Mouse (Mus musculus) heart, adult 18-20 months (tissue): ENCODE data around the gene Hoxb5. TPM values are rescaled to one million over a fixed set of nuclear protein-coding genes. Genes with fewer than 3 reads are reported as not detected.
A peak's percentile ranks its signal among the peaks of the same experiment; 100 is the strongest.

Experiments
- DNase-seq, 2 experiments: peaks; one replicate each; pipeline ENCODE4 v3.0.0; 2021 to 2022; ENCODE audit warnings: mixed read lengths in 1 of 2
- total RNA-seq, 2 experiments: library from RNA; stranded (reverse); gene quantifications; 2 replicates each; pipeline ENCODE4 v1.2.3; 2021

Gene Hoxb5
- total RNA-seq, 2 experiments from 2014 or later, result 0.12 to 0.21 TPM

- DNase-seq, result no peak
Measured at GRCm38 (mm10) chr11:96340698-96341365, 37.7 kb downstream of the Hoxb5 start.

- peak; percentile 53 to 61 for DNase-seq
Measured at GRCm38 (mm10) chr11:96341701-96342575, 38.8 kb downstream of the Hoxb5 start.

DNA sequence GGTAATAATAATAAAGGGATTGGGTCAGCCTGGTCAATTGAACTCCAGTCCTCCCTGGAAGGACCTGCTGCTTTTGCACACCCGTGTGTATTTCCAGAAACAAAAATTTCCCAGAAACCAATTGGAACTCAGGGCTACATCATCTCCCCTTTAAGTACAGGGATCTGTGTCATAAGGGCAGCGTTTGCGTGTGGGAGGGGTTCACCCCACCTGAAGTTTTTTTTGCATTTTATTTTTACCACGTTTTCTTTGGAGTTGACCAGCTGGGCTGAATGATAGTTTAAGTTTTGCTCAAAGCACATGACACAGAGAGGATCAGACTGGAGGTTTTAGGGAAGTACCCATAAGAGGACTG lies 39.4 kb downstream of the Hoxb5 start:
- DNase-seq, result no peak

DNA sequence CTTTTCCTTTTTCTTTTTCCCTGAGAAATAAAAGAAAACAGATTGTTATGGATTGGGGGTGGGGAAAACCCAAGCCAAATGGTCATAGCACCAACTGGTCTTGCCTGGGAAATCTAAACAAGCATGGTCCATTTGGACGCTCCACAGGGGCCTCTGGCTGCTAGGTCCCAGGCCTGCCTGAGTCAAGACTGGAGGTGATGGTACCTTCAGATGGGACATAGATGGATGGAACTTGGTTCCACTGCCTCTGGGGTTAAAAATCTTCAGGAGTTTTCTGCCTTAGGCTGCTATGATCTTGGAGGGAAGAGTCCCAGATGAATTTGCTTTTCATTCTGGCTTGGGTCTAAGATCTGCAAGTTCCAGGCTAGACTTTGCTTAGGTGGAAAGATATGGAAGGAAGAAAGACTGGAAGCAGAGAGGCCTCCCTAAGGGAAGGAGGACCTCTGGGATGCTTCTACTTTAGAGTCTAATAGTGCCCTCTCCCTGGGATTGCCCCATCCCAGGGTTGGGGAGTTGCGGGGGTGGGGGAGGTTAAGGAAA lies 40.1 kb downstream of the Hoxb5 start:
- DNase-seq, result no peak

DNA sequence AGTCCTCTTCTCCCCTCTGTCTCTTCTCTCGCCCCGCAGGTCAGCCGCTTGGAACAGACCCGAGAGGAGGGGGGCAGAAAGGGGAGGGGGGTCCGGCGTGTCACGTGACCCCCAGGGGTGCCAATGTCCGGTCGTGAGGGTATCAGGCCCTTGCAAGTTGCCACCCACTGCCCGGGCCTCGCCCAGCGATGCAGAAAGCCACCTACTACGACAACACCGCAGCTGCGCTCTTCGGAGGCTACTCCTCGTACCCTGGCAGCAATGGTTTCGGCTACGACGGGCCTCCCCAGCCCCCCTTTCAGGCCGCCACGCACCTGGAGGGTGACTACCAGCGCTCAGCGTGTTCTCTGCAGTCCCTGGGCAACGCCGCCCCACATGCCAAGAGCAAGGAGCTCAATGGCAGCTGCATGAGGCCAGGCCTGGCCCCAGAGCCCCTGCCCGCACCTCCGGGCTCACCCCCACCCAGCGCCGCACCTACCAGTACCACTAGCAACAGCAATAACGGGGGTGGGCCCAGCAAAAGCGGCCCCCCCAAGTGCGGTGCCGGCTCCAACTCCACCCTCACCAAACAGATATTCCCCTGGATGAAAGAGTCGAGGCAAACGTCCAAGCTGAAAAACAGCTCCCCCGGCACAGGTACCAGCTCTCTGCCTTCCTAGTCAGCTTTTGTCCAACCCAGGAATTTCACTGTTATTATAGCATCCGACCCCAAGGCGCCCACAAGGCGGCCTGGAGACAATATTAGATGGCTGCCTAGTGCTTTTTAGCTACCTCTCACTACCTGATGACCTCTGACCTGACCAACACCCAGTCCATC lies 41.1 kb downstream of the Hoxb5 start:
- no peak for DNase-seq

- DNase-seq, result no peak
Measured at GRCm38 (mm10) chr11:96344878-96345159, 41.7 kb downstream of the Hoxb5 start.

DNA sequence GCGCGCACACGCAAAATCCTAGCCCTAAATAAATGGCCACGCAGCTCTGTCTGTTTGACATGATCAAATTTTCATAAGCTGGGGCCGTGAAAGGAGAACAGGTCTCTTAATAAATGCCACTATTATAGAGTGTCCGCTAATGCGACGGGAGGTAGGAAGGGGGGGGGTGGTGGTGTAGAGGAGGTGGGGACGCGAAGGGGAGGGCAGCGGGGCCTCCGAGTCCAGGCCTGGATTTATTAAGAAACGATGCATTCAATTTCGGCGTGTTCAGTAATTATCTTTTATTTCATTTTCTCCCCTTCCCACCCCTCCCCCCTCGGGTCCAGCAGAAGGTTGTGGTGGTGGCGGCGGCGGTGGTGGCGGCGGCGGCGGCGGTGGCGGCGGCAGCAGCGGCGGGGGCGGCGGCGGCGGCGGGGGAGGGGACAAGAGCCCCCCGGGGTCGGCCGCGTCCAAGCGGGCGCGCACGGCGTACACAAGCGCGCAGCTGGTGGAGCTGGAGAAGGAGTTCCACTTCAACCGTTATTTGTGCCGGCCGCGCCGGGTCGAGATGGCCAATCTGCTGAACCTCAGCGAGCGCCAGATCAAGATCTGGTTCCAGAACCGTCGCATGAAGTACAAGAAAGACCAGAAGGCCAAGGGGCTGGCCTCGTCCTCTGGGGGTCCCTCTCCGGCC lies 42.2 kb downstream of the Hoxb5 start:
- DNase-seq, result no peak

- no peak for DNase-seq
Measured at GRCm38 (mm10) chr11:96345893-96346806, 43.0 kb downstream of the Hoxb5 start.

GRCm38 (mm10) chr11:96346916-96347520 lies 43.9 kb downstream of the Hoxb5 start:
- no peak for DNase-seq

DNA sequence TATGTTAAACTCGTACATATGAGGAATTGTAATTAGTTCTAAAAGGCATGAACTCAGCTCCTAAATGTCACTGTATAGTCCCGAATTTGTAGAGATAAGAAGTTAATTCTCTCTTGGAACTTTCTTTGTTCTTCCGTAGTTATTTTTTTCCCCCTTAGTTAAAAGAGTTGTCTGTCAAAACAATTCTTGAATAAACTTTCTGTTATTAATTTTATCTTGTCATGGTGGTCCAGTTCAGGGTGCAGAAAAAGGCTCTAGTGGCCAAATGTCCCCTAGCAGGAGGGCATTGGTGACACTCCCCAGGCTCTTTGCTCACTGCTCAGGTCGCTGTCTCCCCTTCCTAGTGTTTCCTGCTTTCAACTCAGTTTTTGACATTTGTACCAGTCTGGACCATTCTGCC lies 44.6 kb downstream of the Hoxb5 start:
- DNase-seq, result no peak

DNA sequence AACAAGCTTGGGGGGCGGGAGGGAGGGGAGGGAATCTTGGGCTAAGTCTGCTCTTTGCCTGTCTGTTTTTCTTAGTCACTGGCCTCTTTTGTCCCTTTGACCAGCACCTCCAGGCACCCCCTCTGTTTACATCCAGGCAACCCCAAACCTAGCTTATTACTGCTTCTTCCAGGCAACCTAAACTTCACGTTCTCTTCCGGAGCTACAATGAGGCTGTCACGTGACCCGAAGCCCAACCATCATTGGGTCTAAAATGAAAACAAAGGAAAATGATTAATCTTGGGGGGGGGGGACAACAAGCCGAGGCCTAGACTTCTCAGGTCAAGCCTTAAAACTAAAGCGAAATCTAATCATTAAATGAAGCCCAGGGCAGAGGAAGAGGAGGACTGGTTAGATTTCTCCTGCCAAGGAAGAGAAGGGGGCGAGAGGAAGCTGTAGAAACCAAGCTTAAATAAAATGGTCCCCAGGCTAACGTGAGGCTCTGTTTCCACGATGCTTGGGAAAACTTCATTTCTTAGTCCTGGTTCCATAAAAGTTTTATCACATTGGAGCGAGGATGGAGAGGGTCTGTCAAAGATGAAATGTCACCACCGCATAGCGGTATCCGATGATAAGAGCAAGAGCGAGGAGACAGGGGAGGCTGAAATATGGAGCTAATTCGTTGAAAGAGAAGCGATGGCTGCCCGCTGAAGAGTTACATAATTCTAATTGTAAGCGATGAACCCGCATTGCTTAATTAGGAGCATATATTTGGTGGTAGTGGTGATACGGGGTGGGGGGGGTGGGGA lies 45.2 kb downstream of the Hoxb5 start:
- no peak for DNase-seq

DNA sequence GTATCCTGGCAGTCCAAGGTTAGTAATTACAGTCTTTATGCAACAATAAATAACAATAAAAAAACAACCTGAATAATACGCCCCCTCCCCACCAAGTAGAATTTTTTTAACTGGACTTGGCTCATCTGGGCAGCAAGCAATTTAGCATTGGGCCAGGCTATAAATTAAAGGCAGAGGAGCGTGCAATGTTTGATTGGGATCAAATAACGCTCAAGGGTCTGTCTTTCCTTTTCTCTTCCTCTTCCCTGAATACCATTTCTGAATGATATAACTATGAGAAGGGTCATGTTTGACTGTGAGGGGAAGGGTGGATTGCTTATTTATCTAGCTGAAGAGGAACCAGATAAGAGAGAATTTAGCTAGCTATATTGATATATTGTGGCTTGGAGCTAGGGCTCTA lies 45.9 kb downstream of the Hoxb5 start:
- no peak for DNase-seq

GRCm38 (mm10) chr11:96349491-96350340 lies 46.6 kb downstream of the Hoxb5 start:
- no peak for DNase-seq

GRCm38 (mm10) chr11:96350341-96350624 lies 47.1 kb downstream of the Hoxb5 start, which contains the start of gene Hoxb2:
Gene Hoxb2, plus strand, starts transcription at chr11:96350525.
- peak in 1 of 2 experiments; percentile 0 for DNase-seq

DNA sequence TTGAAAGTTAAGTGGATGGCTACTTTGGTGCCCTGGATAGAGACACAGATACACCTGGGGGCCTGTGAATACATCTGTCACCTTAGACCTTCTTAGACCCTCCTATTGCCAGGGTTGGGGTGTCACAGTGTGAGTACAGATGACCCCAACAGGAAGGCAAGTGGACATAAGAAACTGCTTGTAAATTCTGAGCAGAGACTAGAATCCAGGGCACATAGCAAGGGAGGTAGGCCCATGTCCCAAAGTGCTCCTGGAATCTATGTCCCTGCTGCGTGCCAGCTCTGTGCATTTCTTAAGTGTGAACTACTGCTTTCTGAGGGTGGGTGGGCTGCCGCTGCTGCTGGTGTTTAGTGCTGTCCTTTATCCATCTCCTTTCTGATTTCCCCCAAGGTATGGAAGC lies 47.7 kb downstream of the Hoxb5 start:
- DNase-seq, result no peak

GRCm38 (mm10) chr11:96351312-96351711 lies 48.2 kb downstream of the Hoxb5 start:
- DNase-seq, result no peak

- no peak for DNase-seq
Measured at GRCm38 (mm10) chr11:96351831-96352230, 48.7 kb downstream of the Hoxb5 start.

DNA sequence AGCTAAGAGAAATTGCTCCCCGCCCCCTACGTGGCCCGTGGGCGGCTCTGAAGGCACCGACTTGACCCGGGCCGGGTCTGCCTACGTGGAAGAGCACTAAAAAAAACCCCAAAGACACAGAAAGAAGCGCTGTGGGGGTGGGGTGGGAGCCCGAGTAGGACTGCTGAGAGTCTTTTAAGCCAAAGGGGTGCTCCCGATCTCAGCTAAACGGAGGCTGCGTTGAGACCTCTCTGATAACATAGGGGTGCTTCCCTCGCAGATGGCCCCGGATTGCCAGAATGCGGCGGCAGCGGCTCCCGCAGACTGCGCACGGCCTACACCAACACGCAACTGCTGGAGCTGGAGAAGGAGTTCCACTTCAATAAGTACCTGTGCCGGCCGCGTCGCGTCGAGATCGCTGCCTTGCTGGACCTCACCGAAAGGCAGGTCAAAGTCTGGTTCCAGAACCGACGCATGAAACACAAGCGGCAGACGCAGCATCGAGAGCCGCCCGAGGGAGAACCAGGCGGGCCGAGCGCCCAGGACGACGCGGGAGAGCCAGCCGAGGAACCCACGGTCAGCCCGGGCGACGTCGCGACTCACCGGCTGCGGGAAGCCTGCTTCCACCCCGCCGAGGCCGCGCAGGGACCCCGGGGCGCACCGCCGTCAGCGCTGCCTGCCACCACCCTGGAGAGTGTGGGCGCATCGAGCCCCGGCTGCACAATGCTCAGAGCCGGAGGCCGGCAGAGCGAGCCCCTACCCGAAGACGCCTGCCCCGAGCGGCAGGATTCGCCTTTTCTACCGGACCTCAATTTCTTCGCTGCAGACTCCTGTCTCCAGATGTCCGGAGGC lies 49.8 kb downstream of the Hoxb5 start:
- DNase-seq, result peak in 1 of 2 experiments; percentile 57
